Mouse (Mus musculus): Measurements from ENCODE around the gene Cyp2d22. TPM values are rescaled to one million over a fixed set of nuclear protein-coding genes. Genes with fewer than 3 reads are reported as not detected.
A peak's percentile ranks its signal among the peaks of the same experiment; 100 is the strongest.

Cyp2d22 gene
- polyA plus RNA-seq, 2 experiments, result 5.2 to 27.5 TPM

- peaks cover 20% of the 10 kb centered on the region for H3K4me1 ChIP-seq (ENCODE audit: control insufficient read depth, insufficient read depth, low read length)
- no peaks in the 10 kb centered on the region for H3K27me3 ChIP-seq (ENCODE audit: control insufficient read depth, insufficient read depth, low read length)
- H3K9me3 ChIP-seq (ENCODE audit: control insufficient read depth, low read length), result no peaks in the 10 kb centered on the region
- no peak overlapping the region for H3K4me2 ChIP-seq (replicated peaks; ENCODE audit: low read depth, low read length, severe bottlenecking)
- no peak overlapping the region for H3K9ac ChIP-seq (ENCODE audit: low read depth, low read length, severe bottlenecking)
- ATAC-seq (ENCODE audit: low FRiP score, low read depth) (no peak), DNase-seq (ENCODE audit: low spot score) (no peak)
- WGBS, result 91% methylated on average over 27 of the region's 27 CpGs
- no peak overlapping the region for H3K27ac ChIP-seq (replicated peaks; ENCODE audit: low read depth, low read length)
- H3K4me3 ChIP-seq (replicated peaks; ENCODE audit: low read length), result no peak overlapping the region
- TF ChIP-seq POLR2A (IDR thresholded peaks at IDR 0.05; ENCODE audit: borderline replicate concordance, extremely low read depth, insufficient read depth, insufficient read length), result no peak
- peaks cover 12% of the 10 kb centered on the region for H3K36me3 ChIP-seq (ENCODE audit: control insufficient read depth, insufficient read depth, low read length)
Observed at GRCm38 (mm10) chr15:82343368-82344287, 36.4 kb downstream of the Cyp2d22 start.

- no peak for TF ChIP-seq POLR2A (IDR thresholded peaks at IDR 0.05; ENCODE audit: borderline replicate concordance, extremely low read depth, insufficient read depth, insufficient read length)
- H3K9me3 ChIP-seq (ENCODE audit: control insufficient read depth, low read length), result no peaks in the 10 kb centered on the region
- no peak for DNase-seq (ENCODE audit: low spot score)
- peaks cover 2% of the 10 kb centered on the region; the same call in 1 of the 2 replicates for H3K36me3 ChIP-seq (ENCODE audit: control insufficient read depth, insufficient read depth, low read length)
- H3K9ac ChIP-seq (ENCODE audit: low read depth, low read length, severe bottlenecking), result no peak overlapping the region
- H3K27me3 ChIP-seq (ENCODE audit: control insufficient read depth, insufficient read depth, low read length), result no peaks in the 10 kb centered on the region
- ATAC-seq (ENCODE audit: low FRiP score, low read depth), result no peak
- peaks cover 27% of the 10 kb centered on the region for H3K4me1 ChIP-seq (ENCODE audit: control insufficient read depth, insufficient read depth, low read length)
- no peak overlapping the region for H3K4me3 ChIP-seq (replicated peaks; ENCODE audit: low read length)
- H3K27ac ChIP-seq (replicated peaks; ENCODE audit: low read depth, low read length), result no peak overlapping the region
- H3K4me2 ChIP-seq (replicated peaks; ENCODE audit: low read depth, low read length, severe bottlenecking), result no peak overlapping the region
- 78% methylated on average over 5 of the region's 5 CpGs for WGBS
Observed at GRCm38 (mm10) chr15:82342543-82342935, 37.5 kb downstream of the Cyp2d22 start.

- Histone ChIP-seq H3K4me3 (replicated peaks; ENCODE audit: low read length) (peak overlapping the region; percentile 54), H3K9me3 (ENCODE audit: control insufficient read depth, low read length) (no peaks in the 10 kb centered on the region), H3K4me1 (ENCODE audit: control insufficient read depth, insufficient read depth, low read length) (peaks cover 24% of the 10 kb centered on the region), H3K36me3 (ENCODE audit: control insufficient read depth, insufficient read depth, low read length) (peaks cover 2% of the 10 kb centered on the region; the same call in 1 of the 2 replicates), H3K27me3 (ENCODE audit: control insufficient read depth, insufficient read depth, low read length) (no peaks in the 10 kb centered on the region), H3K9ac (ENCODE audit: low read depth, low read length, severe bottlenecking) (peak overlapping the region; percentile 85), H3K27ac (replicated peaks; ENCODE audit: low read depth, low read length) (peak overlapping the region; percentile 79), H3K4me2 (replicated peaks; ENCODE audit: low read depth, low read length, severe bottlenecking) (peak overlapping the region; percentile 75)
- TF ChIP-seq POLR2A (IDR thresholded peaks at IDR 0.05; ENCODE audit: borderline replicate concordance, extremely low read depth, insufficient read depth, insufficient read length), result no peak
- WGBS, result 58% methylated on average over 15 of the region's 15 CpGs
- DNase-seq (ENCODE audit: low spot score), result no peak
- no peak for ATAC-seq (ENCODE audit: low FRiP score, low read depth)
Observed at GRCm38 (mm10) chr15:82341675-82342542, 38.2 kb downstream of the Cyp2d22 start.

- WGBS, result 2% methylated on average over 36 of the region's 40 CpGs
- peak overlapping the region; percentile 85 for H3K9ac ChIP-seq (ENCODE audit: low read depth, low read length, severe bottlenecking)
Observed at GRCm38 (mm10) chr15:82341036-82341501, 39.0 kb downstream of the Cyp2d22 start.

More at GRCm38 (mm10) chr15:82341036-82341501, 39.0 kb downstream of the Cyp2d22 start:
- H3K4me2 ChIP-seq (replicated peaks; ENCODE audit: low read depth, low read length, severe bottlenecking), result peak overlapping the region; percentile 75
- peaks cover 19% of the 10 kb centered on the region for H3K4me1 ChIP-seq (ENCODE audit: control insufficient read depth, insufficient read depth, low read length)
- ATAC-seq (ENCODE audit: low FRiP score, low read depth) (peak; percentile 5; the same call in 1 of the 2 replicates), DNase-seq (ENCODE audit: low spot score) (peak; percentile 55)
- H3K9me3 ChIP-seq (ENCODE audit: control insufficient read depth, low read length), result no peaks in the 10 kb centered on the region
- peaks cover 9% of the 10 kb centered on the region for H3K36me3 ChIP-seq (ENCODE audit: control insufficient read depth, insufficient read depth, low read length)
- peak overlapping the region; percentile 54 for H3K4me3 ChIP-seq (replicated peaks; ENCODE audit: low read length)
- H3K27me3 ChIP-seq (ENCODE audit: control insufficient read depth, insufficient read depth, low read length), result no peaks in the 10 kb centered on the region
- peak overlapping the region; percentile 79 for H3K27ac ChIP-seq (replicated peaks; ENCODE audit: low read depth, low read length)
- TF ChIP-seq POLR2A (IDR thresholded peaks at IDR 0.05; ENCODE audit: borderline replicate concordance, extremely low read depth, insufficient read depth, insufficient read length), result 0 out of 2 replicates have a peak, but pooled peaks have one; percentile 63
